Mouse (Mus musculus): ENCODE data around the gene Prkaa2.

DNA sequence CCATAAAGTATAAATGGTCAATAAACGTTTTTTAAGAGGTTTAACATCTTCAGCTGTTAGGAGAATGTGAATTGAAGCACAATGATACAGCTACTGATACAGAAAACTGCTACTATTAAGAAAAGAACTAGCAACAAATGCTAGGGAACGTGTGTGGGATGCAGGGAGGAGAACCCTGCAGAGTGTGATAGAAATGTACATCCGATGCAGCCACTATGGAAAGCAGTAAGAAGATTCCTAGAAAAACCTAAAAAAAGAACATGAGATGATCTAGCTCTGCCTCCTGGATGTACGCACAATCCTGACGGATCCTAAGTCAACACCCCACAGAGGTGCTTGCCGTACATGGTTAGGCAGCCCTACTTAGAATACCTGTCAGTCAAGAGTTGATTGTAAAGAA lies 82.4 kb downstream of the Prkaa2 start:
- TF ChIP-seq CTCF (IDR thresholded peaks at IDR 0.05; ENCODE audit: low read depth) (no peak), EP300 (IDR thresholded peaks at IDR 0.05; ENCODE audit: low read depth) (no peak)
